ENCODE assay signal across 8 mouse cellular contexts in genomic region chr15:64627258-64627657, GRCm38 (mm10).
DNase-seq lines count a peak whose midpoint lies in the region; ATAC-seq and TF ChIP-seq lines count a peak whose summit lies in the region.

No protein-coding gene starts in this region.

- peak; percentile 85 to 89 for TF ChIP-seq CTCF in CH12.LX (conservative IDR thresholded peaks at IDR 0.05 in 1 of 2, IDR thresholded peaks at IDR 0.05 in 1 of 2; ENCODE audit: low read depth in 2 of 2, low read length in 2 of 2)
- peak; percentile 77 for TF ChIP-seq CTCF in liver, adult 2 months (IDR thresholded peaks at IDR 0.05; ENCODE audit: low read depth, low read length)

- no peak for TF ChIP-seq POLR2A in CH12.LX (IDR thresholded peaks at IDR 0.05; ENCODE audit: low read depth, low read length)
- no peak for TF ChIP-seq POLR2A in liver, adult 2 months (IDR thresholded peaks at IDR 0.05; ENCODE audit: extremely low read depth, insufficient read depth, low read length)

- peak; percentile 79 for DNase-seq in CH12.LX (ENCODE audit: extremely low read depth)
- peak; percentile 55 for DNase-seq in brain, embryonic 18.5 days (ENCODE audit: low read depth, low spot score)
- peak; percentile 82 for DNase-seq in forebrain, embryonic 11.5 days (ENCODE audit: low spot score)
- peak; percentile 82 for DNase-seq in kidney, postnatal 10 days
- DNase-seq in liver, adult 2 months (ENCODE audit: extremely low read depth, low read depth, low spot score) = peak; percentile 48
- peak; percentile 65 for DNase-seq in telencephalon, adult 2 months (ENCODE audit: low read depth, low spot score)

- dilution Hi-C loops in CH12.LX (cut with MboI; ENCODE audit: extremely low pct_ligation_motif_present, extremely low pct_unique_long_range_greater_than_20kb, low sequenced_read_pairs) = no loop called here

- in situ Hi-C loops in CH12.LX (cut with MboI; ENCODE audit: low pct_ligation_motif_present, low pct_unique_long_range_greater_than_20kb, low sequenced_read_pairs) = loop anchor here (10.0 kb wide), 2 partner anchors 452 to 502 kb away; no protein-coding TSS in a partner anchor

- no peak; the same call in 1 of the 2 replicates for ATAC-seq in forebrain, embryonic 11.5 days (replicated peaks; ENCODE audit: low FRiP score)
- no peak for ATAC-seq in heart, embryonic 16.5 days (replicated peaks; ENCODE audit: extremely low read depth, insufficient read depth, low FRiP score)
- peak; percentile 31; the same call in 1 of the 2 replicates for ATAC-seq in neural tube, embryonic 12.5 days (ENCODE audit: low FRiP score, low read depth)

- no peaks in the 10 kb centered on the region for H3K79me2 ChIP-seq in CH12.LX (replicated peaks; ENCODE audit: control insufficient read depth, extremely low read depth, insufficient read depth, poor library complexity, severe bottlenecking)
- H3K79me2 ChIP-seq in liver, adult 2 months (ENCODE audit: control insufficient read depth, insufficient read depth, low read length) = no peaks in the 10 kb centered on the region

- peak; percentile 75 for TF ChIP-seq RAD21 in CH12.LX (IDR thresholded peaks at IDR 0.05; ENCODE audit: low read depth, low read length)

- H3K9me3 ChIP-seq in CH12.LX (replicated peaks; ENCODE audit: low read length) = no peaks in the 10 kb centered on the region
- no peaks in the 10 kb centered on the region for H3K9me3 ChIP-seq in forebrain, embryonic 11.5 days (ENCODE audit: control insufficient read depth, low read length)
- H3K9me3 ChIP-seq in heart, embryonic 16.5 days (replicated peaks; ENCODE audit: control insufficient read depth, low read length) = no peaks in the 10 kb centered on the region
- no peaks in the 10 kb centered on the region for H3K9me3 ChIP-seq in neural tube, embryonic 12.5 days

- no peaks in the 10 kb centered on the region; a peak in 1 of 4 replicates for H3K4me1 ChIP-seq in CH12.LX (ENCODE audit: control insufficient read depth in 1 of 2, insufficient read depth in 2 of 2)
- H3K4me1 ChIP-seq in forebrain, embryonic 11.5 days (replicated peaks; ENCODE audit: control insufficient read depth, insufficient read depth, low read length) = no peaks in the 10 kb centered on the region
- no peaks in the 10 kb centered on the region for H3K4me1 ChIP-seq in heart, embryonic 16.5 days (ENCODE audit: control insufficient read depth, insufficient read depth, low read length)
- no peaks in the 10 kb centered on the region for H3K4me1 ChIP-seq in liver, adult 2 months (ENCODE audit: control insufficient read depth, insufficient read depth, low read length)
- H3K4me1 ChIP-seq in neural tube, embryonic 12.5 days = no peaks in the 10 kb centered on the region

- WGBS in forebrain, embryonic 11.5 days = 30% methylated on average over 9 of the region's 9 CpGs
- 19% methylated on average over 9 of the region's 9 CpGs for WGBS in heart, embryonic 16.5 days
- 17% methylated on average over 9 of the region's 9 CpGs for WGBS in liver, adult 2 months
- WGBS in neural tube, embryonic 12.5 days = 15% methylated on average over 9 of the region's 9 CpGs

- H3K27me3 ChIP-seq in CH12.LX (replicated peaks) = no peaks in the 10 kb centered on the region
- no peaks in the 10 kb centered on the region for H3K27me3 ChIP-seq in forebrain, embryonic 11.5 days (ENCODE audit: control insufficient read depth, insufficient read depth, low read length)
- no peaks in the 10 kb centered on the region for H3K27me3 ChIP-seq in heart, embryonic 16.5 days (ENCODE audit: control insufficient read depth, insufficient read depth, low read length)
- H3K27me3 ChIP-seq in liver, adult 2 months (ENCODE audit: control insufficient read depth, insufficient read depth, low read length) = no peaks in the 10 kb centered on the region
- no peaks in the 10 kb centered on the region for H3K27me3 ChIP-seq in neural tube, embryonic 12.5 days (replicated peaks)

- H3K36me3 ChIP-seq in CH12.LX (replicated peaks in 1 of 2; ENCODE audit: control insufficient read depth in 1 of 2, insufficient read depth in 1 of 2, low read length in 1 of 2) = no peaks in the 10 kb centered on the region
- no peaks in the 10 kb centered on the region for H3K36me3 ChIP-seq in forebrain, embryonic 11.5 days (ENCODE audit: control insufficient read depth, insufficient read depth, low read length)
- no peaks in the 10 kb centered on the region for H3K36me3 ChIP-seq in heart, embryonic 16.5 days (ENCODE audit: control insufficient read depth, insufficient read depth)
- H3K36me3 ChIP-seq in liver, adult 2 months (ENCODE audit: control insufficient read depth, insufficient read depth, low read length) = no peaks in the 10 kb centered on the region
- no peaks in the 10 kb centered on the region for H3K36me3 ChIP-seq in neural tube, embryonic 12.5 days

- no peak overlapping the region for H3K9ac ChIP-seq in CH12.LX (ENCODE audit: insufficient read depth, low read depth)
- no peak overlapping the region for H3K9ac ChIP-seq in forebrain, embryonic 11.5 days (ENCODE audit: low read length)
- H3K9ac ChIP-seq in heart, embryonic 16.5 days (ENCODE audit: low read length) = no peak overlapping the region
- H3K9ac ChIP-seq in liver, adult 2 months (ENCODE audit: low read depth, low read length) = no peak overlapping the region
- no peak overlapping the region for H3K9ac ChIP-seq in neural tube, embryonic 12.5 days

- no peak for TF ChIP-seq EP300 in CH12.LX (IDR thresholded peaks at IDR 0.05; ENCODE audit: low read length)

- H3K27ac ChIP-seq in CH12.LX (ENCODE audit: insufficient read depth, low read depth) = no peak overlapping the region
- no peak overlapping the region for H3K27ac ChIP-seq in forebrain, embryonic 11.5 days (ENCODE audit: low read depth, low read length)
- H3K27ac ChIP-seq in heart, embryonic 16.5 days (ENCODE audit: low read length) = no peak overlapping the region
- H3K27ac ChIP-seq in liver, adult 2 months (replicated peaks; ENCODE audit: insufficient read depth, low read depth, low read length) = no peak overlapping the region
- no peak overlapping the region for H3K27ac ChIP-seq in neural tube, embryonic 12.5 days

- H3K4me2 ChIP-seq in CH12.LX (ENCODE audit: insufficient read depth, low read depth, poor library complexity, severe bottlenecking) = peak overlapping the region; percentile 61; the same call in 1 of the 2 replicates
- H3K4me2 ChIP-seq in forebrain, embryonic 11.5 days (ENCODE audit: low read depth, low read length, severe bottlenecking) = peak overlapping the region; percentile 27; the same call in 1 of the 2 replicates
- peak overlapping the region; percentile 31; the same call in 1 of the 2 replicates for H3K4me2 ChIP-seq in heart, embryonic 16.5 days (ENCODE audit: low read depth, low read length)
- peak overlapping the region; percentile 39 for H3K4me2 ChIP-seq in neural tube, embryonic 12.5 days (replicated peaks)

- H3K4me3 ChIP-seq in CH12.LX (replicated peaks in 1 of 3; ENCODE audit: low read depth in 2 of 3, low read length in 2 of 3, poor library complexity in 1 of 3) = no peak overlapping the region
- H3K4me3 ChIP-seq in forebrain, embryonic 11.5 days (ENCODE audit: low read depth, low read length) = no peak overlapping the region
- no peak overlapping the region for H3K4me3 ChIP-seq in heart, embryonic 16.5 days (ENCODE audit: low read length)
- H3K4me3 ChIP-seq in liver, adult 2 months (ENCODE audit: insufficient read depth, low read depth, low read length) = no peak overlapping the region
- H3K4me3 ChIP-seq in neural tube, embryonic 12.5 days = no peak overlapping the region

TF ChIP-seq in CH12.LX, 34 proteins besides CTCF, POLR2A, EP300 and RAD21:
- TF ChIP-seq ZC3H11A (IDR thresholded peaks at IDR 0.05; ENCODE audit: low read depth, low read length) (peak; percentile 45; the same call in 1 of the 2 replicates), ZNF384 (IDR thresholded peaks at IDR 0.05; ENCODE audit: low read depth, low read length) (no peak), SMC3 (IDR thresholded peaks at IDR 0.05; ENCODE audit: low read depth, low read length) (peak; percentile 91), ELF1 (IDR thresholded peaks at IDR 0.05; ENCODE audit: low read depth, low read length) (no peak), BHLHE40 (IDR thresholded peaks at IDR 0.05; ENCODE audit: low read depth, low read length) (peak; percentile 58)
